Comparison of ENCODE assay signal across 8 mouse cellular contexts in genomic region chr1:135313284-135314031, GRCm38 (mm10). TPM values are rescaled to one million over a fixed set of nuclear protein-coding genes. Genes with fewer than 3 reads are reported as not detected.
A peak's percentile ranks its signal among the peaks of the same experiment; 100 is the strongest.
DNase-seq lines count a peak whose midpoint lies in the region; ATAC-seq lines count a peak whose summit lies in the region.

Timm17a (minus strand) TSS chr1:135313778.

- H3K4me1 ChIP-seq in heart, embryonic 10.5 days: peaks cover 23% of the 10 kb centered on the region
- peaks cover 18% of the 10 kb centered on the region for H3K4me1 ChIP-seq in kidney, embryonic 15.5 days

- ATAC-seq in erythroblast, adult 5-6 weeks (replicated peaks; ENCODE audit: low FRiP score, poor library complexity, severe bottlenecking): peak; percentile 99
- peak; percentile 98 for ATAC-seq in kidney, embryonic 15.5 days (replicated peaks; ENCODE audit: low FRiP score)
- ATAC-seq in monocyte, adult 5-6 weeks (replicated peaks; ENCODE audit: insufficient number of reproducible peaks, low FRiP score, low TSS enrichment, poor library complexity, severe bottlenecking): peak; percentile 100

- 0% methylated on average over 51 of the region's 51 CpGs for WGBS in heart, embryonic 10.5 days
- WGBS in kidney, embryonic 15.5 days: under 1% methylated on average over 51 of the region's 51 CpGs

- peak within 1 kb of the TSS; percentile 73 for H3K4me2 ChIP-seq in kidney, embryonic 15.5 days

- peak within 1 kb of the TSS; percentile 87 for H3K4me3 ChIP-seq in heart, embryonic 10.5 days
- H3K4me3 ChIP-seq in kidney, embryonic 15.5 days (replicated peaks): peak within 1 kb of the TSS; percentile 70

- no peaks in the 10 kb centered on the region for H3K9me3 ChIP-seq in heart, embryonic 10.5 days
- H3K9me3 ChIP-seq in kidney, embryonic 15.5 days (replicated peaks): no peaks in the 10 kb centered on the region

- peak; percentile 89 to 92 for DNase-seq in B cell, adult 2 months
- peak; percentile 98 for DNase-seq in brain, adult 2 months (ENCODE audit: low read depth, low spot score)
- DNase-seq in heart, embryonic 10.5 days (ENCODE audit: low spot score): peak; percentile 99
- DNase-seq in liver: peak; percentile 93
- DNase-seq in spleen, postnatal 4 days (ENCODE audit: low spot score in 2 of 2): peak; percentile 88 to 94

- peak within 1 kb of the TSS; percentile 86 for H3K9ac ChIP-seq in kidney, embryonic 15.5 days

- peak within 1 kb of the TSS; percentile 98 for H3K27ac ChIP-seq in heart, embryonic 10.5 days
- peak within 1 kb of the TSS; percentile 89 for H3K27ac ChIP-seq in kidney, embryonic 15.5 days

- no peaks in the 10 kb centered on the region for H3K27me3 ChIP-seq in heart, embryonic 10.5 days (ENCODE audit: insufficient read depth, poor library complexity, severe bottlenecking)
- no peaks in the 10 kb centered on the region; the same call in 1 of the 2 replicates for H3K27me3 ChIP-seq in kidney, embryonic 15.5 days

- H3K36me3 ChIP-seq in heart, embryonic 10.5 days: peaks cover 20% of the 10 kb centered on the region
- peaks cover 16% of the 10 kb centered on the region for H3K36me3 ChIP-seq in kidney, embryonic 15.5 days

RNA-seq across cellular contexts. Expression of gene Timm17a, which starts in this region (rescaled TPM):
- total RNA-seq in erythroblast, adult 5-6 weeks (2015; ENCODE audit: low replicate concordance): 15.8 and 34.1 TPM in 2 replicates
- 3.3 TPM in 2 replicates for total RNA-seq in erythroblast, adult 5-6 weeks (2017; ENCODE audit: low replicate concordance)
- polyA plus RNA-seq in heart, embryonic 10.5 days (2016; fragmentation: Nextera tagmentation; extraction: Ambion mirVana): 336 and 388 TPM in 2 replicates
- polyA plus RNA-seq in kidney, embryonic 15.5 days (2015; fragmentation: Nextera tagmentation; extraction: Ambion mirVana): 210 and 234 TPM in 2 replicates
- 11.7 to 18.5 TPM (median 16.7 TPM) in 3 replicates for total RNA-seq in monocyte, adult 5-6 weeks (2017)

Comparison
In these comparisons a context has a peak if more than half of its experiments do, and no peak if none do; other contexts are left out.
1. Peak in every context shown above with its lines: DNase-seq, ATAC-seq, H3K4me3 ChIP-seq and H3K27ac ChIP-seq.